Mouse (Mus musculus): ENCODE data around the gene Spsb4.

DNA sequence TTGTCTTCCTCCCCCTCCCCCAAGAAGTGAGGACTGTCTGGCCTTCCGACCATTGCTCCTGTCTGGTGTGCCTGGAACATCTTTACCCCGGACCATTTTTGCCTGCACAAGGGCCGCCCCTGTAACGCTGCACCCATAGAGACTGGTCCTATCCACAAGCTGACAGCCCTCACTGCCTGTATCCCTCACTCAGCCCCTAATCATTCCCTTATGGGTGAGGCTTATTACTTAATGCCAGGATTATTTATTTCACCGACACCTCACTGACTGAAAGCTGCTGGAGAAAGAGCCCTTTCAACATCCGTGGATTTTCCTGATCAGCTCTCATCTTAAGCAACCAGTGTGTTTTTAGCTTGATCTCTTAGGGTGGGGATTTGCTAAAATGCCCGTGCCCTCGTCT, 55.9 kb downstream of the Spsb4 start:
- TF ChIP-seq CTCF (IDR thresholded peaks at IDR 0.05; ENCODE audit: low read depth, low read length): no peak
- no peak for TF ChIP-seq POLR2A (IDR thresholded peaks at IDR 0.05; ENCODE audit: extremely low read depth, insufficient read depth, low read length)
